Mouse (Mus musculus) hindbrain, embryonic 16.5 days (tissue): ENCODE results near the gene Akt2. TPM values are rescaled to one million over a fixed set of nuclear protein-coding genes. Genes with fewer than 3 reads are reported as not detected.

Experiments used
- ATAC-seq: fragments of 200-750 bp; cut with Nextera tagmentation; 2 replicates; pipeline ENCODE4 v1.8.0; 2017; ENCODE audit warnings: moderate TSS enrichment, moderate library complexity
- H3K27ac ChIP-seq: fragments of 300-500 bp; sonication (generic); 2 replicates; pipeline ENCODE4 v1.5.1; 2014; ENCODE audit warnings: low read depth, mild to moderate bottlenecking, control low read depth, low read length, moderate library complexity
- H3K27me3 ChIP-seq: fragments of 300-500 bp; sonication (generic); replicated peaks from 2 replicates; pipeline ENCODE4 v1.6.1; 2014; ENCODE audit warnings: low read length; ENCODE audit not compliant: control insufficient read depth, insufficient read depth
- H3K36me3 ChIP-seq: fragments of 300-500 bp; sonication (generic); 2 replicates; pipeline ENCODE4 v1.6.1; 2014; ENCODE audit warnings: mild to moderate bottlenecking, low read length, moderate library complexity, mixed read lengths; ENCODE audit not compliant: control insufficient read depth, insufficient read depth
- H3K4me1 ChIP-seq: fragments of 300-500 bp; sonication (generic); 2 replicates; pipeline ENCODE4 v1.6.1; 2014; ENCODE audit warnings: low read depth, low read length; ENCODE audit not compliant: control insufficient read depth, insufficient read depth
- H3K4me2 ChIP-seq: fragments of 300-500 bp; sonication (generic); 2 replicates; pipeline ENCODE4 v1.6.1; 2014; ENCODE audit warnings: mild to moderate bottlenecking, low read length, control low read depth, moderate library complexity
- H3K4me3 ChIP-seq: fragments of 300-500 bp; sonication (generic); 2 replicates; pipeline ENCODE4 v1.5.1; 2014; ENCODE audit warnings: mild to moderate bottlenecking, low read length, control low read depth, moderate library complexity
- H3K9ac ChIP-seq: fragments of 300-500 bp; sonication (generic); 2 replicates; pipeline ENCODE4 v1.6.1; 2014; ENCODE audit warnings: low read depth, mild to moderate bottlenecking, control low read depth, low read length, moderate library complexity
- H3K9me3 ChIP-seq: fragments of 300-500 bp; sonication (generic); 2 replicates; pipeline ENCODE4 v1.6.1; 2014; ENCODE audit warnings: mild to moderate bottlenecking, low read length, moderate library complexity; ENCODE audit not compliant: control insufficient read depth
- WGBS: fragments of 180-500 bp; shearing (Covaris S2); extraction: QIAGEN DNeasy Blood & Tissue Kit; methylation state at CpG from one replicate; pipeline ENCODE4 v1.1.7; 2014; 5-methylcytosine and 5-hydroxymethylcytosine counted together
- polyA plus RNA-seq: library from polyadenylated mRNA; unstranded; fragments of >200 nt; fragmentation: Nextera tagmentation; extraction: Ambion mirVana; gene quantifications from 2 replicates; pipeline ENCODE4 v1.2.1, GENCODE M21; 2015

The Akt2 gene
- polyA plus RNA-seq = 63.0 and 72.9 TPM in 2 replicates

- ATAC-seq = peak; percentile 95
- H3K9ac ChIP-seq = peak within 1 kb of the TSS; percentile 88
- peak within 1 kb of the TSS; percentile 77 for H3K4me3 ChIP-seq
- no peaks in the 10 kb centered on the region for H3K27me3 ChIP-seq
- H3K4me2 ChIP-seq = peak within 1 kb of the TSS; percentile 80
- no peaks in the 10 kb centered on the region for H3K36me3 ChIP-seq
- H3K27ac ChIP-seq = peak within 1 kb of the TSS; percentile 99
- no peaks in the 10 kb centered on the region for H3K9me3 ChIP-seq
- peaks cover 17% of the 10 kb centered on the region for H3K4me1 ChIP-seq
- 0% methylated on average over 32 of the region's 71 CpGs for WGBS
Measured at GRCm38 (mm10) chr7:27591266-27592216, at the start of gene Akt2. Akt2 (plus strand) TSS chr7:27591552.

GRCm38 (mm10) chr7:27541922-27542321 is 49.4 kb upstream of the Akt2 start:
- Histone ChIP-seq H3K27ac (no peak overlapping the region), H3K9me3 (no peaks in the 10 kb centered on the region), H3K9ac (peak overlapping the region; percentile 71), H3K36me3 (peaks cover 13% of the 10 kb centered on the region), H3K27me3 (no peaks in the 10 kb centered on the region), H3K4me1 (peaks cover 7% of the 10 kb centered on the region), H3K4me2 (peak overlapping the region; percentile 71), H3K4me3 (peak overlapping the region; percentile 61)
- ATAC-seq = no peak
- 65% methylated on average over 5 of the region's 5 CpGs for WGBS

DNA sequence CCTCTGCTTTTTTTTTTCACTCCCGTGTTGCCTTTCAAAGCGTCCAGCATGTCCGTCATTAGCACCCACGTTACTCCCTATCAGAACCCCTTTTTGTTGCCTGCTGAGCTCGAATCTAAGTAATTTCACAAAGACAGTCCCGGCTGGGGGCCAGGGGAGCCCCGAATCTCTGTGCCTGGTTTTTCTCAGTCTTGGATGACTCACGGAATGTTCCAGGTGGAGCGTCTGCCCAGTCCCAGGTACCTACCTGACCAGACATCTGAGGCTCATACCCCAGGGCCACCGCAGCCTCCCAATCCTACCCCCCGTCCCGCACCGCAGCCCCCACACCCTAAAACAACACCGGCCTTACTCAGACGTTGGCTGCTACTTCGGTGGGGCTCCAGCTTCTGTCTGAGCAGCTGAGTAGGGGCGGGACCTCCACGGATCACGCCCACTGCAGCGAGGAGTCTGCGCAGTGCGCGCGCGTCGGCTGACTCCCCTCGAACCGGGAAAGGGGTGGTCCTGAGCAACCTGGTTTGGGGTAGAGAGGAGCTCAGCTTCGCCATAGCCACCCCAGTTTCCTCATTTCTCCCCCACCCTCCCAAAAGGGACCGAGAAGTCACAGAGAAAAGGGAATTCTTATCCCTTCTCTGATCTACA is 48.8 kb upstream of the Akt2 start:
- Histone ChIP-seq H3K4me3 (peak overlapping the region; percentile 61), H3K27me3 (no peaks in the 10 kb centered on the region), H3K36me3 (peaks cover 7% of the 10 kb centered on the region), H3K27ac (no peak overlapping the region; the same call in 1 of the 2 replicates), H3K4me2 (peak overlapping the region; percentile 71), H3K4me1 (peaks cover 7% of the 10 kb centered on the region), H3K9me3 (no peaks in the 10 kb centered on the region), H3K9ac (peak overlapping the region; percentile 71)
- ATAC-seq = peak; percentile 96
- WGBS = 2% methylated on average over 30 of the region's 30 CpGs

DNA sequence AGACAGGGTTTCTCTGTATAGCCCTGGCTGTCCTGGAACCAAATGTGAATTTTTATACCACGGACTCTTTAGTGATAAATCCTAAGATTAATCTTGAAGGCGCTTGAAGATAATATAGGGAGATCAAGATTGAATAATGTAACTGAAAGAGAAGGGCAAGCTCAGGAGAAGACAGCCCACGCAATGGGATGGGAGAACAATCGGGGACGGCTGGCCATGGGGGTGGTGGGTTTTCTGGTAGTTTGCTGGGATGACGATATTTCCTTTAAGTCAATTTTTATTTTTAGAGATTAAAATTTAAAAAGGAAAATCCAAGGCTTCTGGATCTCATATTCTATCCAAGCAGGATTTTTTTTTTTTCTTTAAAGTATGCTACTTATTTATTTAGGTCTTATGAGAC is 48.3 kb upstream of the Akt2 start:
- Histone ChIP-seq H3K9ac (peak overlapping the region; percentile 71), H3K36me3 (peaks cover 6% of the 10 kb centered on the region), H3K4me3 (peak overlapping the region; percentile 61), H3K27ac (no peak overlapping the region), H3K4me1 (peaks cover 7% of the 10 kb centered on the region), H3K27me3 (no peaks in the 10 kb centered on the region), H3K4me2 (peak overlapping the region; percentile 71), H3K9me3 (no peaks in the 10 kb centered on the region)
- 46% methylated on average over 6 of the region's 6 CpGs for whole genome bisulfite sequencing
- ATAC-seq = no peak; the same call in 1 of the 2 replicates

DNA sequence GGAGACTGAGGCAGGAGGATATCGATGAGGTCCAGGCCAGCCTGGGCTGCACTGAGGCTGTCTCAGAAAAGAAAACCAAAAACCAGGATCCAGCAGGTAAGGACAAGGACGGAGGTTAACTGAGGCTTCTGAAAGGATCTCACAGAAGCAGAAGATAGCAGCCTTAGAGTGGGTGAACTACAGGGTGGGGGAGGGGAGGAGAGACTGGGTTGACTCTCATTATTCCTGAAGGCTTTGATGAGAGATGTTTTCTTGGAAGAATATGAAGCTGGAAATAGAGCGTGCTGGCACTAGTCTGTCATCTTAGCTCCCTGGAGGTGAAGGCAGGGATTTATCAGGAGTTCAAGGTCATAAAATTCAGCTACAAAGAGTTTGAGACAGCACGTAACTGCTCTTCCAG is 47.5 kb upstream of the Akt2 start:
- Histone ChIP-seq H3K9ac (no peak overlapping the region), H3K27me3 (no peaks in the 10 kb centered on the region), H3K9me3 (no peaks in the 10 kb centered on the region), H3K27ac (no peak overlapping the region), H3K4me1 (peaks cover 7% of the 10 kb centered on the region), H3K4me3 (no peak overlapping the region), H3K36me3 (peaks cover 6% of the 10 kb centered on the region), H3K4me2 (no peak overlapping the region)
- ATAC-seq = no peak
- WGBS = 91% methylated on average over 4 of the region's 4 CpGs

DNA sequence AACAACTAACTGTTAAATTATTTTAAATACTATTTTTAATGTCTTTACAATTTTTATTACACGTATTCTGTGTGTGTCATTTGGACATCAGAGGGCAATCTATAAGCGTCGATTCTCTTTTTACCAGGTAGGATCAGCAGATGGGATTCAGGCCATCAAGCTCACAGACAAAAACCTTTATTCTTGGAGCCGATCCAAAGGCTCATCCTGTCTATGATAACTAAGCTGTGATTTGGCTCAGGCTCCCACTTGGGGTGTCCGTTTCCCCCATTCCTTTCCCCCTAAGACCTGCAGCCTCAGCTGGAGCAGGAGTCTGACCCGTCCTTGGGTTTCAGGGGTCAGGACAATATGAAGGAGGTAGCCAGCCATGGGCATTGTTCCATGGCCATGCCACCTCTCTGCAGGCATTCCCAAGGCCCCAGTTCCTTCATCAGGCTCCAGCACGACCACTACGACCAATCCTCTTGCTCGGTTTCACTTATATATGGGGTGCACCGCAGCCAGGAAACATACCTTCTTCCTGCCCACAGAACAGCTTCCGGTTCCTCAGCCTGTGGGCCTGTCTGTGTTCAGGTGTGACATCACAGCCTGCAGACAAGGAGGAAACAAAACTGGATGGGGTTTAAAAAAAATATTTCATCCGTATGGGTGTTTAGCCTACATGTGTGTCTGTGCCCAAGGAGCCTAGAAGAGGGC is 46.5 kb upstream of the Akt2 start:
- WGBS = 90% methylated on average over 12 of the region's 12 CpGs
- Histone ChIP-seq H3K9ac (no peak overlapping the region; the same call in 1 of the 2 replicates), H3K27me3 (no peaks in the 10 kb centered on the region), H3K4me1 (peaks cover 7% of the 10 kb centered on the region), H3K36me3 (no peaks in the 10 kb centered on the region), H3K4me2 (no peak overlapping the region), H3K9me3 (no peaks in the 10 kb centered on the region), H3K4me3 (no peak overlapping the region), H3K27ac (no peak overlapping the region)
- no peak for ATAC-seq

DNA sequence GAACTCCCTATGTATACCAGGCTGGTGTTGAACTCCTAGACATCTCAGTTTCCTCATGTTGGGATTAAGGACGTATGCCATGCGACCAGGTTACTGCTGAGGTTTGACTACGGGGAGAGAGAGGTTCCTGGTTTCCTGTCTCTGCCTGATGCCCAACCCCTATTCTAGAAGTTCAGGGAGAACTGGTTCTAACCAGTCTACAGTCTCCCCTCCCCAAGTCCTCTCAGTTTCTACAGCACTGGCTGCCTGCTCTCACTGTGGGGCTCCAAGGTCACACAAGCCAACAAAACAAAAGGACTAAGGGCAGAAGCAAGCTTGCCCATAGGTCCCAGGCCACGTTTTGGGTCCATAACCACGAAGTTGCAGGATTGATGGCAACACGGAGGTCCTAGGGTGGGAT is 41.8 kb upstream of the Akt2 start:
- no peak for ATAC-seq
- peaks cover 10% of the 10 kb centered on the region for H3K4me1 ChIP-seq
- H3K4me3 ChIP-seq = no peak overlapping the region
- no peak overlapping the region for H3K27ac ChIP-seq
- no peak overlapping the region for H3K4me2 ChIP-seq
- H3K36me3 ChIP-seq = no peaks in the 10 kb centered on the region
- WGBS = 81% methylated on average over 6 of the region's 6 CpGs
- H3K9me3 ChIP-seq = no peaks in the 10 kb centered on the region
- H3K27me3 ChIP-seq = no peaks in the 10 kb centered on the region
- H3K9ac ChIP-seq = no peak overlapping the region

DNA sequence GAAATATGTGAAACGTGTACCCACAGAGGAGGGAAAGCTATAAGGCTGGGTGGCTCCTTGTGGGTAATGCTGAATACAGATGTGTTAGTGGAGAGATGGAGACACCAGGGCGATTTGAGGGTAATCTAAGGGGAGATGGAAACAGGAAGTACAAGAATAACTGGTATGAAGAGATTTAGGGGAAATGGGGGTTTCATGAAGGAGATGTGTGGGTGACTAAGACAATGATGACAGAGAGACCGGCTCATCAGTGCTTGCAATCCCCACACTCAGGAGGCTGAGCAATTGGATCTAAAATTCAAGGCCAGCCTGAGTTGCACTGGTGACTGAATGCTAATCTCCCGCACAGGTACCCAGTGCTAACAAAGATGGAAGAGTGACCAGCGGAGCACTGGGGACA is 39.3 kb upstream of the Akt2 start:
- Histone ChIP-seq H3K9me3 (no peaks in the 10 kb centered on the region), H3K27ac (no peak overlapping the region), H3K4me2 (peak overlapping the region; percentile 93), H3K4me3 (peak overlapping the region; percentile 83), H3K27me3 (no peaks in the 10 kb centered on the region), H3K36me3 (no peaks in the 10 kb centered on the region), H3K9ac (peak overlapping the region; percentile 33), H3K4me1 (peaks cover 10% of the 10 kb centered on the region)
- no peak for ATAC-seq
- WGBS = 52% methylated on average over 5 of the region's 5 CpGs
